Mouse (Mus musculus): ENCODE data around the gene Sox2. TPM values are rescaled to one million over a fixed set of nuclear protein-coding genes. Genes with fewer than 3 reads are reported as not detected.

Gene Sox2
- total RNA-seq (2017): not detected in 3 replicates

DNA sequence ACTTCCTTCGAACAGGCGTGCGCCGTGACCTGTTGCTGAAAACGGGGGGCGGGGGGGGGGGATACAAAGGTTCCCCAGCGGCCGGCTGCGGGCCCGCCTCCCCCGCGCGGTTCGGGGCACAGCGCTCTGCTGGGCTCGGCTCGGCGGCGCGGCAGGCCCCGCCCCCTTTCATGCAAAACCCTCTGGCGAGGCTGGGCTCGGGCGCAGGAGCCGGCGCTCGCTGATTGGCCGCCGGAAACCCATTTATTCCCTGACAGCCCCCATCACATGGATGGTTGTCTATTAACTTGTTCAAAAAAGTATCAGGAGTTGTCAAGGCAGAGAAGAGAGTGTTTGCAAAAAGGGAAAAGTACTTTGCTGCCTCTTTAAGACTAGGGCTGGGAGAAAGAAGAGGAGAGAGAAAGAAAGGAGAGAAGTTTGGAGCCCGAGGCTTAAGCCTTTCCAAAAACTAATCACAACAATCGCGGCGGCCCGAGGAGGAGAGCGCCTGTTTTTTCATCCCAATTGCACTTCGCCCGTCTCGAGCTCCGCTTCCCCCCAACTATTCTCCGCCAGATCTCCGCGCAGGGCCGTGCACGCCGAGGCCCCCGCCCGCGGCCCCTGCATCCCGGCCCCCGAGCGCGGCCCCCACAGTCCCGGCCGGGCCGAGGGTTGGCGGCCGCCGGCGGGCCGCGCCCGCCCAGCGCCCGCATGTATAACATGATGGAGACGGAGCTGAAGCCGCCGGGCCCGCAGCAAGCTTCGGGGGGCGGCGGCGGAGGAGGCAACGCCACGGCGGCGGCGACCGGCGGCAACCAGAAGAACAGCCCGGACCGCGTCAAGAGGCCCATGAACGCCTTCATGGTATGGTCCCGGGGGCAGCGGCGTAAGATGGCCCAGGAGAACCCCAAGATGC is at the start of gene Sox2:
Gene Sox2 (plus strand): TSS at position 680 of the 895 bp plus-strand sequence.
- no peak for ATAC-seq (replicated peaks; ENCODE audit: insufficient number of reproducible peaks, low FRiP score, low TSS enrichment, poor library complexity, severe bottlenecking)

DNA sequence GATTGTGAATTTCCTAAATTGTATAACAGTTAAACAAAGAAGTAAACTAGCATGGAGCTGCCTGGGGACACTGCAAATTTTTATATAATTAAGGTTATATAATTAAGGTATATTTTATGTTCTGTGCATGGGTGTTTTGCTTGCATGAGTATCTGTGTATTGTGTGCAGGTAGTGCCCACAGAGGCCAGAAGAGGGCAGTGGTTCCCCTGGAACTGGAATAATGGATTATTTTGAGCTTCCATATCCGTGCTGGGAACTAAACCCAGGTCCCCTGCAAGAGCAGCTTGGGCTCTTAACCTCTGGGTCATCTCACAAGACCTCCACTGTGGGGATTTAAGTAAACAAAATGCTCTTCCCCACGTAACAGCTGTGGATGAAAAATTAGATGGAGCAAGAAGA is 49.1 kb upstream of the Sox2 start:
- ATAC-seq (replicated peaks; ENCODE audit: insufficient number of reproducible peaks, low FRiP score, low TSS enrichment, poor library complexity, severe bottlenecking): no peak

DNA sequence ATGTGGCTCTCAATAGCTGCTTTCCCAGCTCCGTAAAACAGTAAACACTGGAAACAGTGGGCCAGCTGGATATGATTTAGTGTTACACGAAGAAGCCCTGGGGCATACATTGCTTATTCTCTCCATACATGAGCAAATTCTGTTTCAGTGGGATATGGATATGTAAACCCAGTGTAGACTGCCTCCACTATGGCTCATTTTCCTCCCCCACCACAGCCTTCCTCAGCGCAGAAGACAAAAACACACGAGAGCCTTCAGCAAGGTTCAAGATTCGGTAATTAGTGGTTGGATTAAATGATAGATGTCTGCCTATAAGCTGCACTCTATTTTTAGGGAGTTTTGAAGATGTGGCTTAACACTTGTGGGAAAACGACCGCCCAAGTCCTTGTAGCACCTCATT is 36.1 kb upstream of the Sox2 start:
- ATAC-seq (replicated peaks; ENCODE audit: insufficient number of reproducible peaks, low FRiP score, low TSS enrichment, poor library complexity, severe bottlenecking): no peak

DNA sequence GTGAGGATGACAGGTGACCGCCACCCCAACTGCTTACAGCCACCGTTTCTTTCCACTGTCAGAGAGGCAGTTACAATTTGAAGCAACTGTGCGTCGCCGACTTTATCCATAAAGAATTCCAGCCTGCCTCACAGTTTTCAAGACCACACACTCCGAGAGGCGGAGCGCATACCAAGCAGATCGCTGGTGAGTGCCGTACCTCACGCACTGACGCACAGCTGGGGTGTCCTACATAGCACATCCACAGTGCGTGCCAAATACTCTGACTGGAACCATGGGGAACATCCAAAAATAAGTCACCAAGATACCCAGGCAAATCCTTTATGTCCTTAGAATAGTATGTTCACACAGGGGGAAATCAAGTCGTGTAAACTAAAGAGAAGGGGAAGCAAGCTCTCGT is 34.7 kb upstream of the Sox2 start:
- no peak for ATAC-seq (replicated peaks; ENCODE audit: insufficient number of reproducible peaks, low FRiP score, low TSS enrichment, poor library complexity, severe bottlenecking)

DNA sequence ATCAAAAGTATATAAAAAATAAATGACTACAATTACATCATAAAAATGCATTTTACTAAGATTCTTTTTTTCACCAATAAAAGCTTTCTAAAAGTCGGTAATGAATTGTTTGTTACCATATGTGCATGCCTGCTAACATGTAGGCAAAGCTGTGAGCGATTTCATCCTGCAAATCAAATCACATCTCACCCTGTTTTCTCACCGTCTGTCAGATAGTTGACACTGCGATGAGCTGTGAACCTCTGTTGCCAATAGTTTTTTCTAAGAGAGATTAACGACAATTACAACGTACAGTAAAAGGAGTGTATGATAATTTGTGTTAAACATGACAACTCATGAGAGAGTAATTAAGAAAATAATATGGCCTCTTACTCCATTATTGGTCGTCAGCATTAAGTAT is 31.3 kb upstream of the Sox2 start:
- ATAC-seq (replicated peaks; ENCODE audit: insufficient number of reproducible peaks, low FRiP score, low TSS enrichment, poor library complexity, severe bottlenecking): no peak

DNA sequence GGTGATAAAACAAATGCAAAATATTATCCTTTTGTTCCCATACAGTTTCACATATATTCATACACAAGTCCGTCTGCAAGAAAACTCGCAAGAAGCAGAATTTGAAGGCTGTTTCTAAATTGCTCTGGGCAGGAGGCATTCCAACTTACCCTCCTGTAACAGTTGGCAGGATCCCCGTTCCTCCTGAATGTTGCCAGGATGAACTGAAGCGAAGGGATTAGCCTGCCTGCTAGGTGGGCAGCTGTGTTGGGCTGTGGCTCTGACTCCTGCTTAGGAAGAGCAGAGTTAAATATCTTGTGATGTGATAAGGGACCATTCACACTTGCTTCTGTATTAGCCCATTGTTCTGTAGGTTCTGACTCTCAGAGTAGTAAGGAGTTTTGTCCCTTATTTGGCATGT is 30.1 kb upstream of the Sox2 start:
- ATAC-seq (replicated peaks; ENCODE audit: insufficient number of reproducible peaks, low FRiP score, low TSS enrichment, poor library complexity, severe bottlenecking): no peak

DNA sequence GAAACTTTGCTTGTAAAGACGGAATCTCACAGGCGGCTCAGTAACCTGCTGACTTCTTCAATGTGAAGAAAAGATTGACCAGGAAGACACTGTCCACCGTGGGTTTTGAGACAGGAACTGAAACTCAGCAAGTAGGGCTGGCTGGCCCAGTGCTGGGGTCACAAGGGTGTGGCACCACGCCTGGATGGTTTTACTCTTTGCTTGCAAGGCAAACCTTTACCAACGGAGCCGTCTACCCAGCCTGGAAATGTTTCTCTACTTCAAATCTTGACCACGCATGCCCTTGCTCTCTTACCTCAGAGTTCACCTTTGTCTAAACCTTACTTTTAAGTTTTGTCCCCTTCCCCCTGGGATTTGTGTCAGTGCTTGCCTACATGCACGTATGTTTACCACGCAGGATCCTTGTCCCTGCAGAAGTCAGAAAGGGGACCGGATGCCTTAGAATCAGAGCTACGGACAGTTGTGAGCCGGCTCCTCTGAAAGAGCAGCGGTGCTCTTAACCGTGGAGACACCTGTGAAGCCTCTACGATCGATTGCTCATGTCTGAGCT is 25.4 kb upstream of the Sox2 start:
- no peak for ATAC-seq (replicated peaks; ENCODE audit: insufficient number of reproducible peaks, low FRiP score, low TSS enrichment, poor library complexity, severe bottlenecking)

DNA sequence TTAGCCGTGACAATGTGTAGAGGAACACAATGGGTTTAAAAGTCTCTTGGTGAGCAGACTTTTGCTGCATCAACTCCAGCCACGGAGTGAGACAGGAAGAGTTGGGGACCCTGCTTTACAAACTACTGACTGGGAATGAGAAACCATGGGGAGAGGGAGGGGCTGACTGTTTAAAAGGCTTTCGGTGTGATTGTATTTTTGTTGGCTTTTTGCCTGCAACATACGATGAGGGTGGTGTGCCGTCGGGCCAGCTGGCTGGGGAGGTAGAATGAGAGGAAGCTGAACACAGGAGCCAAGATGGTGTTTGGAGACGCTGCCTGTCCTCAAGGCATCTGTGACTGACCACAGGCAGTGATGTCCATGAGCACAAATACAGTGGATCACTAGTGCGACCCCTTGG is 23.7 kb upstream of the Sox2 start:
- no peak for ATAC-seq (replicated peaks; ENCODE audit: insufficient number of reproducible peaks, low FRiP score, low TSS enrichment, poor library complexity, severe bottlenecking)

DNA sequence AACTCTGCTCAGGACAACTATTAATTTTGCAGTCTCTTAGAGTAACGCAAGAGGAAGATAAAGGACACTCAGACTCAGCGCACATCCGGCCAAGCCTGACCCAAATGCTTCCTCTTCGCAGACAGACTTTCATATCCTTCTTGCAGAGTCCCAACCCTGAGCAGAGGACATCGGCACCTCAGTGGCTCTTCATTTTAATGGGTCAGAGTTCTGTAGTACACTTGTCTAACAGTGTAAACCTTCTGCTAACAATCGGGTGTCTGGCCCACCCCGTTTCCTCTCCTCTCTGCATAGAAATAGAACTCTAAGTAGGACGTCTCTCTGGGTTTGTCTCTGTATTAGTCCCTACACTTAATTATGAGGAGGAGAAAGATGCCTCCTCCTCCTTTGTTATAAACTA is 20.2 kb upstream of the Sox2 start:
- ATAC-seq (replicated peaks; ENCODE audit: insufficient number of reproducible peaks, low FRiP score, low TSS enrichment, poor library complexity, severe bottlenecking): no peak

DNA sequence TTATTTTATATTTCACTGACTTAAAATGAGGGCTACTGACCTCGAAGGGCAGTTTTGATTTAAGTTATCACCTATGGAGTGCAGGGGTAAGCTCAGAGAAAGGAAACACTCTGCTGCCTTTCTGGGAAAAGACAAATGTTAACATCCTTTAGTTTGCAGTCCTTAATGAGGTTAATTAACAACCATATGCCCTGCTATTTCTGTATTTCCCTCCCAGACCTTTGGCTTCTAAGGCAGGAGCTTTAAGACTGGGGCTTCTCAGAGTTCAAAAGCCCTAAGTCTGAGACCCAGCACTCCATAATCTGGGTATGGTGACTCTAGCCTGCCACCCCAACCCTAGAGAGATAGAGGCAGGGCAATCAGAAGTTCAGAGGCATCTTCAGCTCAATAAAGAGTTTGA is 19.5 kb upstream of the Sox2 start:
- ATAC-seq (replicated peaks; ENCODE audit: insufficient number of reproducible peaks, low FRiP score, low TSS enrichment, poor library complexity, severe bottlenecking): no peak

DNA sequence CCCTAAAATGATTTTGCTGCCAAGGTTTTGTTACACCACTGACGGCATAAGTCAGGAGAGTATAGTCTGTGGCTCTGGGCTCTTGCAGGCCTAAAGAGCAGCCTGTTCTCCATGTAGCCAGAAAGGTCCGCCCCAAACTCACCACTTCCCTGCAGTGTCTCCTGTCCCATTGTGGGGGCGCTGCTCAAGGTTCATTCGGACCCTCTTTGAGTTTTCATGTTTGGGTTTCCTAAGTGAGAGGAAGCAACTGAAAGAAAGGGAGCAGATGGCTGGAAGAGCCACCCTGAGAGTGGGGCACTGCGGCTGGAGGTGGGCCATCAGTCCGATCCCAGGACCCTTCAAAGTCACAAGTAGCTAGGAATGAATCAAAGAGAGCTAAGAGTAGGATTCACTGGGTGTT is 13.2 kb upstream of the Sox2 start:
- no peak for ATAC-seq (replicated peaks; ENCODE audit: insufficient number of reproducible peaks, low FRiP score, low TSS enrichment, poor library complexity, severe bottlenecking)

DNA sequence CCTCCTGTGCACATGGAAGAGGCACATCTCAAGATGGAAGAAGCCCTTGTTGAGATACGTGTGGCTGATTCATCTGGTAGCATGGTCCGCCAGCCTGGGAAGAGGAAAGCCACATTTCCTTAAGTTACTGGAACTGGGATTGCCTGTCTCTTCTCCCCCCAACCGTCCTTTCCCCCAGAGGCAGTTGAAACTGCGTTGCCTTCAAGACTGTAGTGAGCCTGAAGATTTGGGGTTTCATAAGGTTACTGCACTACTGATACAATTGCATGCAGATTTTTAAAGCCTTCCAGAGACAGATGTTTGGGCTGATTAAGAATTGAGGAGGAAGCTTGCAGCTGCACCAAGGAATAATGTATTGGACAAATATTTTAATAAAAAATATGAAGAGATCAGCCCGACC is 12.7 kb upstream of the Sox2 start:
- ATAC-seq (replicated peaks; ENCODE audit: insufficient number of reproducible peaks, low FRiP score, low TSS enrichment, poor library complexity, severe bottlenecking): no peak

DNA sequence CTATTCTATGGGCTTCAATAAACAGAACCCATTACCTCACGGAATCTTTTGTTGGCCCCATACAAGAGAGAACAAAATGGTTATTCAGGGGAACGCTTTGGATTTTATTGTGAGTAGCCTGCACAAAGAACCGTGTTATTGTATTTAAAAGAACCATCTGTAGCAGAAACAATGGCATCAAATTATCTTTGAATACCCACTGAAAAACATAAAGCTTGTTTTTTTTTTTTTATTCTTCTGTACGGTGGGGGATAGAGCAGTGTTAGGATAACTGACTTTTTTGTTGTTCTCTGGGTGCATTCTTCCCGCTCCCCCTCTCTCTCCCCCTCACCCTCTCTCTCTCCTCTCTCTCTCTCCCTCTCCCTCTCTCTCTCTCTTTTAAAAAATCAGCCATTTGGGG is 12.3 kb upstream of the Sox2 start:
- no peak for ATAC-seq (replicated peaks; ENCODE audit: insufficient number of reproducible peaks, low FRiP score, low TSS enrichment, poor library complexity, severe bottlenecking)

DNA sequence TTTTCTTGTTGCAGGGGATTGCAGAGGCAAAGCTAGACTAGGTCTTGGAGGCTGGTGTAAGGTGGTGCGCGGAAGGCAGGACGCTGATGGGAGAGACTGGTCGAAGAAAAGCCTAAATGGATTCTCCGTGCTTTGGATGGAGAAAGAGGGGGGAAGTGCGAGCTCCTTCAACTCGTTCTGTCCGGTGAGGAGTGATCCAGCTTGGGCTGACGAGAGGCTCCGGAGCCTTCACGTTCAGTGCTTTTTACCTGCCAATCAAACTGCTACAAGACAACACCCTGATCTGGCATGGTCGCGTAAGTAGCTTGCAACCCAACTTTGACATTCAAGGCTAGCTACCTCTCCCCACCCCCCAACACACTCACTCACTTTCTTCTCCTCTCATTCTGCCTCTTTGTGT is 11.9 kb upstream of the Sox2 start:
- no peak for ATAC-seq (replicated peaks; ENCODE audit: insufficient number of reproducible peaks, low FRiP score, low TSS enrichment, poor library complexity, severe bottlenecking)

DNA sequence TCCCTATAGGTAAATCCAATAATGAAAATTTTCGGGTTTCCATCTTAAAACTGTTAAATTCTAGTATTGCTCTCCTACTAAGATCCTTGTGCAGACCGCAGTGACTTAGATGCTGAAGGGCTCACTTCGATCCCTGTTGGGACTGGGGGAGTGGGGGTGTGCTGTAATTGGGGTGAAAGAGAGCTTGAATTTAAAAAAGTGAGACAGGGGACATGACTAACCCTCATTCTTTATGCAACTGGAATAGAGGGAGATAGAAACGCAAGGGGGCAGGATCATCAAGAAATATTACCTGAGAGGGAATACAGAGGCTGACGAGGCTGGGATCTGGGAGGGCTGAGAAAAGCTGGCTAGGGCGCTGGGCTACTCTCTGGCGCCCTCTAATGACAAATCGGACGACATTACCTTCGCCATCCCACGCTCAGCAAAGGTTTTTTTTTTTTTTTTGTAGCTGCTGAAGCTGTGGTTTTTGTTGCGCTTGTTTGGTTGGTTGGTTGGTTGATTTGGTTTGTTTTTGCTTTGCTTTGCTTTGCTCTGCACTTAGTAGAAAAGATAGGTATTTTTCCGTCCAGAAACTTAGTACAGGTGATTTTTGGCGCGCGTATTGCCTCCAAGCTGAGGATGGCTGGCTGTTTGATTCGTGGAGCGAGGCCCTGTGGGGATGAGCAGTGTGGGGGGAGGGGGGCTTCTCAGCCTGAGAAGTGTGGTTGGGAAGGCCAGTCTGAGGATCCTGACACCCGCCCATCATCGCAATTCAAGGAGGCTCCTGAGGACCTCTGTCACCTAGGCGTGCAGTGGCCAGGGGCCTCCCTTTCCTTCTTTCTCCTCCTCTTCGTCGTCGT is 11.0 kb upstream of the Sox2 start:
- ATAC-seq (replicated peaks; ENCODE audit: insufficient number of reproducible peaks, low FRiP score, low TSS enrichment, poor library complexity, severe bottlenecking): no peak

DNA sequence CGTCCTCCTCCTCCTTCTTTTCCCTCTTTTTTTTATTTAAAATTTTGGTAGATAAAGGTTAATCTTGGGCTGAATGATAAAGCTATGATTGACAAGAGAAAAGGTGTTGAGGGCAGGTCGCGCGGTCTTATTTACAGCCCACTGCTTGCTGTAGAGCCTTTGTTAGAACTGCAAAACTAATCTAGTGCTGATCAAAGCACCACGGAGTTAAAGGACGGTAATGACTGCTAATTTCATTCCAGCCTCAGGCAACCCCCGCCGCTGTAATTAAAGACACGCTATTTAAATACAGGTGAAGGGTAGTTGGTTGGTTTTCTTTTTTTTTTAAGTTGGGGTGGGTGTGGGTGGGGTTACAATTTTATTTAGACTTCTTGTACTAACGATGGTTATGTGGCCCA is 10.3 kb upstream of the Sox2 start:
- ATAC-seq (replicated peaks; ENCODE audit: insufficient number of reproducible peaks, low FRiP score, low TSS enrichment, poor library complexity, severe bottlenecking): no peak

DNA sequence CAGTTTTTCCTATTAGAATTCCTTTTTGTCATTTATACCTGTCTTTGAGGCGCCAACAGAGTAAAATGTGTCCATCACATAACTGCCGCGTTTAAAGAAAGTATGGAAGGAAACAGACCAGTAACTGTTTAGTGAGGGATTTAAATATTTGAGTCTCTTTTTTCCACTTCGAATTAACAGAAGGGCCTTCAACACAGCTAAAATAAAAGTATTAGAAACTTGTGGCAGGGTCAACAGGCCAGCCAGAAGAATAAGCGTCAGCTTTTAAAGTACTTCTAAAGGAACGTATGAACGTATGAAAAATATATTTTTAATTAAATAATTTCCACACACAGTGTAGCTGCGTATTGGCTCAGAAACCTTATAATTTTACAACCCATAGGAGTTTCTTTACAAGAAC is 9.9 kb upstream of the Sox2 start:
- ATAC-seq (replicated peaks; ENCODE audit: insufficient number of reproducible peaks, low FRiP score, low TSS enrichment, poor library complexity, severe bottlenecking): no peak

DNA sequence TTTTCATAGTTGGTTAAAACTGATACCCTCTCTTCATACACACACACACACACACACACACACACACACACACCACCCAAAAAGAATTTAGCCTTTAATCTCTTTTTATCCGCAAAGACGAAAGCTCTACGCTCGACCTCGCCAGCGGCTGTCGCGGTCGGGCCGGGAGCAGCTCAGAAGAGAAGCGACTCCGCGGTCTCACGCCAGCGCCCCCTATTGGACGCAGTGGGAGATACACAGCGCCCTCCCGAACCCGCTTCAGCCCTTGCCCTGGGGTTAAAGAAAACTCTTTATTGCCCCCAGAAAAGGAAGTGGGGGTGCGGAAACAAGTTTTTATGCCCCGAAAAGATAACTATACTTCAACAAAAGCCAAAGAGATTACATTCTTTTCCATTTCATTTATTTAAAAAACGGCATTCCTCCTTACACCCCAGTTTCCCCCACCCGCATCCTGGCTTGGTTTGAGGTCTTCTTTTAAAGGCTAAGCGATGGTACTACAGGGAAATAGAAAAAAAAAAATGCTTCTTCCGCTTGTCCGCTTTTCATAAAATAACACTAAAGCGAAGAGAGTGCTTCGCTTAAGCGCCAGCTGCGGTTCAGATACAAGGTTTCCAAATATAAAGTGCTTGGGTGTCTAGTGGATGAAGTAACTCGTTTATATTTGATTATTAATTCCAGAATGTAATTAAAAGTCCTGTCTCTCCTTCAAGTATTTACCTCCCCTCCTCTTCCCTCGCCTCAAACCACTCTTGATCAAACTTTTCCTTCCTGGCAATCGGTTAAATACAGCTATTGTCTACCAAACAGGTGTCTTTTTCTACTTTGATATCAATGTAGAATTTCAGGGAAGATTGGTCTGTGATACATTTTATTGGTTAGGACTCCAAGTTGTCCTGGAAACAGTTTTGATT is 9.3 kb upstream of the Sox2 start:
- no peak for ATAC-seq (replicated peaks; ENCODE audit: insufficient number of reproducible peaks, low FRiP score, low TSS enrichment, poor library complexity, severe bottlenecking)
